Mouse (Mus musculus) cerebellum, adult 2 months (tissue): ENCODE data around the gene Mcf2l. TPM values are rescaled to one million over a fixed set of nuclear protein-coding genes. Genes with fewer than 3 reads are reported as not detected.

Source experiments
- DNase-seq, 2 experiments: peaks; one replicate each; pipeline ENCODE4 v3.0.0; 2021
- H3K27ac ChIP-seq: fragments of 200-500 bp; 2 replicates; pipeline ENCODE4 v1.5.1; 2012; ENCODE audit warnings: low read length, control low read depth, inconsistent platforms; ENCODE audit not compliant: insufficient read depth
- H3K27me3 ChIP-seq: fragments of 200-500 bp; 2 replicates; pipeline ENCODE4 v1.6.1; 2012; ENCODE audit warnings: inconsistent platforms, mild to moderate bottlenecking, low read length, moderate library complexity; ENCODE audit not compliant: control insufficient read depth, insufficient read depth
- H3K4me1 ChIP-seq: fragments of 200-500 bp; 2 replicates; pipeline ENCODE4 v1.6.1; 2011; ENCODE audit warnings: low read length; ENCODE audit not compliant: control insufficient read depth, insufficient read depth
- H3K4me3 ChIP-seq: fragments of 200-500 bp; replicated peaks from 2 replicates; pipeline ENCODE3; 2011; ENCODE audit warnings: mild to moderate bottlenecking, low read depth, low read length, control low read depth; ENCODE audit not compliant: insufficient read depth
- CTCF ChIP-seq: fragments of 200-500 bp; IDR thresholded peaks from 2 replicates; pipeline ENCODE4 v1.5.1; 2011; ENCODE audit warnings: low read depth, mild to moderate bottlenecking, control low read depth, low read length, moderate library complexity, borderline replicate concordance; ENCODE audit not compliant: insufficient read depth
- POLR2A ChIP-seq: fragments of 200-500 bp; IDR thresholded peaks from 2 replicates; pipeline ENCODE4 v1.6.1; 2011; ENCODE audit warnings: low read length, control low read depth, borderline replicate concordance; ENCODE audit not compliant: insufficient read depth
- WGBS: fragments of 180-500 bp; shearing (Covaris S2); methylation state at CpG from one replicate; pipeline ENCODE4 v1.1.7; 2018; 5-methylcytosine and 5-hydroxymethylcytosine counted together
- polyA plus RNA-seq: library from polyadenylated mRNA; depleted of rRNA; stranded (reverse); fragments of >200 nt; gene quantifications from 2 replicates; pipeline ENCODE4 v1.2.3, GENCODE M21; 2012

The Mcf2l gene
- polyA plus RNA-seq, 1 experiment: 158 TPM

DNA sequence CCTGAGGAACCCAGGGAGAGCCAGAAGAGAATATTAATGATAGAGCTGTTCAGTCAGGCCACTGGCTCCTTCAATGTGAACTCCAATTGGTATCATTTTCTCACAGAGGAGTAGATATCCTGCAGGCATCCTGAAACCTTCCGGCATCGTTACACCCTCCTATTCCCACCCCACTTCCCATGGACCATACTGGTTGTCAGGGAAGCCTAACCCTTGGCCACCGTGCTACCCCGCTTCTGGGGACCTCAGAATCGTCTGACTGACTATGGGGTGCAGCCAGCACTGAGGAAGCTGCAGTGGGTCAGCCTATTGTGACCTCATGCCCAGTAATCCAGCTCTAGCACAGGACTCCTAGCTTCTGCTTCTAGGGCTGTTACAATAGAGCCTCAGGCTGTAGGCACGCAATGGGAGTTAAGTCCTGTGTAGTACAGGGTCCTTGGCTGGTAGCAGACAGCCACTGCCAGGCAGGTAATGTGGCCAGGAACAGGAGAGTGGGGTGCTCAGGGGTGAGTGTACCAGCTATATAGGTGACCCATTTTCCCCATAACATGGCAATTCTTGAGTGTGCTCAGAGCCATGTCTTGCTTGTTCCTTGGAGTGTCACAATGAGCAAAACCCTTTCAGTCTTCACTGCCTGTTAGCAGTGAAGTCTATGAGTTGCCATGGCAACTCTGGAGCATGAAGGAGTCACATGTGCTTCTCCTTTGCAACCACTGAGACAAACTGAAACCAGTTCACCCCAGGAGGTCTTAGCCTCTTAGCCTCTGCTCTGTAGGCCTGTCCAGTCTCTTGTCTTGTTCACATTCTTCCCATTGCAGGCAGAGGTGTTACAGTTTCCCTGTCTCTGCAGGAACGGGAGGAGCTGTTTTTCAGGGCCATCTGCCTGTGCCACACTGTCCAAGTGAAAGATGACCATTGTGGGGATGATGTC lies 41.7 kb upstream of the Mcf2l start:
- no peak overlapping the region for H3K4me3 ChIP-seq
- H3K4me1 ChIP-seq: no peaks in the 10 kb centered on the region; the same call in 1 of the 2 replicates
- no peak for DNase-seq
- H3K27ac ChIP-seq: no peak overlapping the region
- H3K27me3 ChIP-seq: no peaks in the 10 kb centered on the region
- 55% methylated on average over 7 of the region's 7 CpGs for WGBS
- TF ChIP-seq CTCF (no peak), POLR2A (no peak)

DNA sequence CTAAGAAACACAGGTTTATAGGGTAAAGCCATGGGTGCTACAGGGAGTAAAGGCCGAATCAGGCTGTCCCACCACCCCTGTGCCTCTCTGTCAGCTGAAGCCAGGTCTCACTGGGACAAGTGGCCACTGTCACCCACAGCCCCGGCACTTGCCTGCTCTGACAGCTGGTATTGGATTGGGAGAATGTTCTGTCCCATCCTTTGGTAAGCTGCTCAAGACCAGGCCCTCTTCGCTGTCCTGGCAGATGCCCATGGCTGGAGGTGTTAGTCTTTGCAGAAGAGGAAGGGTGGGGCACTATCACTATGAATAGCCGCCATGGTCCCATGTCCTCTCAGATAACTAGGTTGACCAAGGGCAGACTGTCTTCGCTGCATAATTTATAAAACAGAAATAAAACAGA lies 40.0 kb upstream of the Mcf2l start:
- no peak overlapping the region for H3K4me3 ChIP-seq
- TF ChIP-seq CTCF (no peak), POLR2A (no peak)
- H3K4me1 ChIP-seq: no peaks in the 10 kb centered on the region; the same call in 1 of the 2 replicates
- 94% methylated on average over 5 of the region's 5 CpGs for WGBS
- DNase-seq: no peak
- no peak overlapping the region for H3K27ac ChIP-seq
- H3K27me3 ChIP-seq: no peaks in the 10 kb centered on the region

DNA sequence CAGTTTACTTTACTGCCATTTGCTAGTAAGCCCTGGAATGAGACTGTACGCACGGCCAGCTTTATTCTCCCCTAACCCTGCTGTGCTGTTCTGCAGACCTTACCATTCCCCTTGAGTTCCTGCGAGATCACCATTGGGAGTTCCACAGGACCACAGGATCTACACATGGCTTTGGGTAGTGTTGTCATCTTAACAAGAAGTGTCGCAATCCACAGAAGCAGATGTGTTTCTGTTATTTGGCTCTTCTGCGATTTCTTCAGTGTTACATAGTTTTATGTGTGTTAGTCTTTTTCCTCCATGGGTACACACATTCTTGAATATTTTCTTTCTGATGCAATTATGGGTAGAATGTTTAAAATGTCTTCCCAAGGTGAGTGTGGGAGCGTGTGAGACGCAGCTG lies 32.8 kb upstream of the Mcf2l start:
- no peak overlapping the region for H3K27ac ChIP-seq
- DNase-seq: no peak
- H3K27me3 ChIP-seq: no peaks in the 10 kb centered on the region
- no peak overlapping the region for H3K4me3 ChIP-seq
- no peaks in the 10 kb centered on the region; the same call in 1 of the 2 replicates for H3K4me1 ChIP-seq
- TF ChIP-seq CTCF (no peak), POLR2A (no peak)
- WGBS: 90% methylated on average over 7 of the region's 7 CpGs

- TF ChIP-seq POLR2A (no peak), CTCF (no peak)
- 88% methylated on average over 11 of the region's 11 CpGs for WGBS
- no peak for DNase-seq
- Histone ChIP-seq H3K4me3 (no peak overlapping the region), H3K27me3 (no peaks in the 10 kb centered on the region), H3K4me1 (no peaks in the 10 kb centered on the region), H3K27ac (no peak overlapping the region)
Observed at GRCm38 (mm10) chr8:12842342-12842995, 31.1 kb upstream of the Mcf2l start.

DNA sequence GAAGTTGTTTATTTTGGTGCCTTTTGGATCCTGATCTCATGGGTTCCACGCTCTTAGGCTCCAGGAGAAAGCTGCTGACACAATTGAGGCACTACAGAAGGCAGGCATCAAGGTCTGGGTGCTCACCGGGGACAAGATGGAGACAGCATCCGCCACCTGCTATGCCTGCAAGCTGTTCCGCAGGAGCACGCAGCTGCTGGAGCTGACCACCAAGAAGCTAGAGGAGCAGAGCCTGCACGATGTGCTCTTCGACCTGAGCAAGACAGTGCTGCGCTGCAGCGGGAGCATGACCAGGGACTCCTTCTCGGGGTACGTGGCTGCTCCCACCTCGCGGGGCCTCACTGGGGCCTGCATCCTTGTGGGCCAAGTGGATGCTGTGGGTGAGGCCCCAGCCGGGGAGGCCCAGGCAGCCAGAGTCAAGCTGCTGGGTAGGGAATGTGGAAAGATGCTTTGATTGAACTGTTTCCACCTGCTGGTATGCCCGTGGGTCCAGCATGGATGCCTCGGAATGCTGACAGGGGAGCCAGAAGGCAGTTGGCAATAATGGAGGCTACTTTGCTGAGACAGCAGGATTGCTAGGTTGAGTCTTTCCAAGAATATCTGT lies 29.2 kb upstream of the Mcf2l start:
- 74% methylated on average over 16 of the region's 16 CpGs for WGBS
- DNase-seq: peak; percentile 55 to 57

GRCm38 (mm10) chr8:12846447-12846846 lies 27.2 kb upstream of the Mcf2l start:
- no peak overlapping the region for H3K4me3 ChIP-seq
- 91% methylated on average over 6 of the region's 6 CpGs for WGBS
- TF ChIP-seq CTCF (no peak), POLR2A (no peak)
- DNase-seq: no peak
- H3K27me3 ChIP-seq: no peaks in the 10 kb centered on the region
- H3K4me1 ChIP-seq: no peaks in the 10 kb centered on the region
- H3K27ac ChIP-seq: no peak overlapping the region

More for the DNA sequence above, 29.2 kb upstream of the Mcf2l start:
- no peaks in the 10 kb centered on the region for H3K27me3 ChIP-seq
- TF ChIP-seq POLR2A (no peak), CTCF (no peak)
- H3K27ac ChIP-seq: no peak overlapping the region
- H3K4me1 ChIP-seq: no peaks in the 10 kb centered on the region
- H3K4me3 ChIP-seq: no peak overlapping the region

DNA sequence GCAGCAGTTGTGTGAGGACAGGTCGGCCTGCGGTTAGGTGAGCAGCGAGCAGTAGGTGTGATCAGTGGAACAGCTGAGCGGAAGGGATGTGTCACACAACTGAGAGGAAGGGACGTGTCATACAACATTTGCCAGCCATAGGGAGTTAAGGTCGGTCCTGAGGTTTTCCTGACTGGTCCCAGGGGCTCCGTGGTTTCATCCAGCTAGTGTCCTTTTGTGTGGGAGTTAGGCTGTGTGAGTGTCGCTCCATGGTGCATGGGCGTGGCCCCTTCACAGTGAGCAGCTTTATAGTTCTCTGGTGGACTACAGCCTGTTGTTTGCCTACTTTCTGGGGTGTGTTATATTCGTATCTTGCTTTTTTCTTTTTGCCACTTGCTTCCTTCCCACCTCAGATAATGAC lies 22.4 kb upstream of the Mcf2l start:
- TF ChIP-seq POLR2A (no peak), CTCF (no peak)
- H3K27ac ChIP-seq: no peak overlapping the region
- H3K4me3 ChIP-seq: no peak overlapping the region
- H3K27me3 ChIP-seq: no peaks in the 10 kb centered on the region
- no peak for DNase-seq
- H3K4me1 ChIP-seq: no peaks in the 10 kb centered on the region
- 87% methylated on average over 10 of the region's 10 CpGs for WGBS
